Mouse (Mus musculus): ENCODE measurements around the gene Kbtbd12. TPM values are rescaled to one million over a fixed set of nuclear protein-coding genes. Genes with fewer than 3 reads are reported as not detected.
A peak's percentile ranks its signal among the peaks of the same experiment; 100 is the strongest.

Kbtbd12 gene
- total RNA-seq, 2 experiments from 2014 or later, result 26.9 to 32.2 TPM

DNA sequence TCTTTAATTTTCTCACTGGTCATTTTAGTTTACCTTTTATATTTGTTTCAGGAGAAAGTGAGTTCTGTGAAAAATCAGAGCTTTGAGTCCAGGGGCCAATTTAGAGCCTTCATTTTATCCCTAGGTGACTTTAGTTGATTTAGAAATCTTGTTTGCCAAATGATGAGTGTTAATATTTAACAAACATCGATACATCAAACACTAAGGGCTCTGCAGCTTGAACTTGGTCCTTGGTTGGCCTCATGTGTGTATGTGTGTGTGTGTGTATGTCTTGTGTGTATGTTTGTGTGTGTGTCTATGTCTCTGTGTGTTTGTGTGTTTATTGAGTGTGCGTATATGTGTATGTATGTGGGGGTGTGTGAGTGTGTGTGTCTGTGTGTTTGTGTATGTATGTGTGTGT lies 7.9 kb downstream of the Kbtbd12 start:
- ATAC-seq (replicated peaks; ENCODE audit: low FRiP score, poor library complexity, severe bottlenecking), result no peak

DNA sequence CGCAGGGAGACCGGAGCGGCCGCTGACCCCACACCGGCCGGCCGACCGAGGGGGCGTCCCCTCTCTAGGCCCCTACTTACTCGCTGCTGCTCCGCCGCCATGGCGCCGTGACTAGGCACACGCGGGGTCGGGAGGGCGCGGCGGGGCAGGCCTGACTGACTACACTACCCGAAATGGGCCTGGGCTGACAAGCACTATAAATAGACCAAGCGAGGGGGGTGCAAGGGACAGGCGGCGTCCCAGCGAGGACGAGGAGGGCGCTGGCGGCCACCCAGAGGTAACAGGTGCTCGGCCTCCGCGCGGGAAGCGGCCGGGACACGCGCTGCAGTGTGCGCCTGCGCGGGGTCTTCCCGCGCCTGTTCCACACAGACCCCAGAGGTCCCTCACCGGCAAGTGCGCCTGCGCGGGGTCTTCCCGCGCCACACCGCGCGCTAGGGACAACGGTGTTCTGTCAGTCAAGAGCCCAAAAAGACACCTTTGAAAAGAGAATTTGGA lies 10.4 kb downstream of the Kbtbd12 start:
- peak; percentile 92 for ATAC-seq (replicated peaks; ENCODE audit: low FRiP score, poor library complexity, severe bottlenecking)

DNA sequence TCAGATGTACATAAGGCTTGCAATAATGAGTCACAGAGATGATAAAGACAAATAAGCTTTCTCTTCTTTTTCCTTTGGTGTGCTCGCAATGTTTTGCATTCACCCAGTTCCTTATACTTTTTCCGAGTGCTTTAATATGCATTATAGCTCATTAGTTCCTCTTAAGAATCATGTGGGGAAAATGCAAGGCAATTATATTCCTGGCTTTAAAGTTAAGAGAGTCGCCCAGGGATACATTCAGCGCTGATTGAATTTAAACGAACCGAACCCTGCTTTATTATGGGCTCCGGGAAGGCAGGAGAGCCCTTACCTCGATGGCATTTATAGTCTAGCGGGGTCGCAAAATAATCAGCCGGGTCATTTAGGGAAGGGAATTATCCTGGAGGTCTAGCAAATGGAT lies 10.8 kb downstream of the Kbtbd12 start:
- peak; percentile 21; the same call in 1 of the 2 replicates for ATAC-seq (replicated peaks; ENCODE audit: low FRiP score, poor library complexity, severe bottlenecking)

DNA sequence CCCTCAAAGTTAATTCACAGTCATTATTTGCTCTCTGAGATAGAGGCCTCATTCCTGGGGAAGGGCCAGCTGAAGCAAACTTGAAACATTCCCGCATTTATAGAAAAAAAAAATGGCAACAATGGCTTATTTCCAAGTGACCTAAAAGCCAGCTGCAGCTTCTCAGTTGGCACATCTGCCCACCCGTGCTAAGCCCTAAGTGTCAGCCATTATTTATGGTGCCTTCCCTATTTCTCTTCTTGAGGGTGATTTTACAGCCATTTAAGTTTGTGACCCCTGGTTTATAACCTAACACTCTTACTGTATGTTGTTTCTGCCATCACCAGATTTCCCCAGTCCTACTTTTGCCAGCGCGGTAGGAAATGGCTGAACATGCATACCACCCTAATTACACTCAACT lies 11.3 kb downstream of the Kbtbd12 start:
- no peak for ATAC-seq (replicated peaks; ENCODE audit: low FRiP score, poor library complexity, severe bottlenecking)

- ATAC-seq (replicated peaks; ENCODE audit: low FRiP score, poor library complexity, severe bottlenecking), result no peak
Measured at GRCm38 (mm10) chr6:88621816-88622481, 15.8 kb downstream of the Kbtbd12 start.

DNA sequence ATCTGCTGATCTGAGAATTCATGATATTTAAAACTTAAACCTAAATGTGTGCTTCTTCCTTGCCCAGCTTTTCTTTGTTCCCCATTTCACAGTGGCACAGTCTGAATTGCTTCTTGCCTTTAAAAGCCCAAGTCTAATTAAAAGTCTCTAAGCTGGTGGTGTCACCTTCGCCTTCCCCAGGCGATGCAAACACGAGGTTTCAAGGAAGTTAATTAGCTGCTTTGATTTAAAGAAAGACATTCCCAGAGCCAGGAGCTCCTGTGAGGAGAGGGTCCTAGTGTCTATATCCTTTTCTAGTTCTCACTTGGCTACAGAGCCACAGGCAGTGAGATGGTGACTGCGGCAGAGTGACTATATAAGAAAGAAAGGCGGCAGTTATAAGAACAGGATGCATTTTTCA lies 18.2 kb downstream of the Kbtbd12 start:
- ATAC-seq (replicated peaks; ENCODE audit: low FRiP score, poor library complexity, severe bottlenecking), result no peak

GRCm38 (mm10) chr6:88615352-88615751 lies 22.4 kb downstream of the Kbtbd12 start:
- ATAC-seq (replicated peaks; ENCODE audit: low FRiP score, poor library complexity, severe bottlenecking), result no peak

- ATAC-seq (replicated peaks; ENCODE audit: low FRiP score, poor library complexity, severe bottlenecking), result no peak
Measured at GRCm38 (mm10) chr6:88606417-88606816, 31.3 kb downstream of the Kbtbd12 start.

DNA sequence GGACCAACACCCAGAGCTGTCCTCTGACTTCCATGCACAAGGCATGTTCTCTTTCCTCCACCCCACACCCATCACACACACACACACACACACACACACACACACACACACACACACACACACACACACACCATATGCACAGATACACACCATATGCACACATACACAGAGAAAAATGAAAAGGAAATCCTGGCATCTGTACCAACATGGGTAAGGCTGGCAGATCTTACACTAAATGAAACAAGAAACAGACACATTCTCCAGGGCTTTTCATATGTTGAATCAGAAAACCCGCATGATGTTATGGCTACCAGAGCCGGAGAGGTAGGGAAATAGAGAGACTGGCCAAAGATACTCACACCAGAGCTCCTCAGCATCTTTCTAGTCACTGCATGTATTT lies 32.0 kb downstream of the Kbtbd12 start:
- no peak for ATAC-seq (replicated peaks; ENCODE audit: low FRiP score, poor library complexity, severe bottlenecking)

DNA sequence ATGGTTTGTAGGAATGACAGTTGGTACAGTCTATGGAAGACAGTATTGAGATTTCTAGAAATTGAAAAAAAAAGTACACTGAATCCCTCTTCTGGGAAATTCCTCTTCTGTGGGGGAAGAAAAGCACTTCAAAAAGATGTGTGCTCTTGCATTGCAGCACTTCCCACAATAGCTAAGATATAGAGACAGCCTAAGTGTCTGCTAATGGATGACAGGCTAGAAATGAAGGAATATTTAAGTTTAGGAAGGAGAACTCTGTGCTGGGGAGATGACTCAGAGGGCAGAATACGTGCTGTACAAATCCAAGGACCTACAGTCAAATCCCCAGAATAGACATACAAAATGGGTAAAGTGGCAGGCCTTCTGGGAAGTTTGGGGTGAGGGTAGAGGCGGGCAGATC lies 32.5 kb downstream of the Kbtbd12 start:
- ATAC-seq (replicated peaks; ENCODE audit: low FRiP score, poor library complexity, severe bottlenecking), result no peak

DNA sequence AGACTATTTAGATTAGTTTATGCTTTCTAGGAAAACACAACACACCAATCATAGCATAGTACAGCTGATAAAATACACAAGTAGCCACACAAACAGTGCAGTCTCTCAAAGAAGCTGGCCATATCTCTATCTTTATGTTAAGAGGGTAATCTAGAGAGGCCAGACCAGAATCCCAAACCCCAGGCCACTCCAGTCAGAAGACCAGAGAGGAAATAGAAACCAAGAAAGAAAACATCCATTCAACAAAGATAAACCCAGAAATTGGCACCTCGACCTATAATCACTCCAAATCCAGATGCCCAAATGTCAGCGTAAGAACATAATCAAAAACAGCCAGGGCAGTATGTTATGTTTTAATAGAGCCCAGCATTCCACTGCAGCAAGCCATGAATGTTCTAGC lies 41.6 kb downstream of the Kbtbd12 start:
- 0 out of 2 replicates have a peak, but pooled peaks have one; percentile 46 for ATAC-seq (replicated peaks; ENCODE audit: low FRiP score, poor library complexity, severe bottlenecking)

DNA sequence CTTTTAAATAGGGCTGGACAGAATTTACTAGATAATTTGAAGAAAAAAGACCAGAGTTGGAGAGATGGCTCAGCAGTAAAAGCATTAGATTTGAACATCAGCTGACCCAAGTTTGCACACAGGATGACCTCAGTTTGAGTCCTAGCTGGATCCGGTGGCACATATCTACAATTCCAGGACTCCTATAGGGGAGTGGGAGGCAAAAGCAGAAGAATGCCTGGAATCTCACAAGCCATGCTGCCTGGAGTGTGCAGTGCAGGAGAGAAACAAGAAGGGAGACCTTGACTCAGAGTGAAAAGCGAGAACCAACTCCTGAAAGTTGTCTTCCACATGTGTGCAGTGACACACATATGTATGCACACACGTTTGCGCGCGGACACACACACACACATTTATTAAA lies 45.4 kb downstream of the Kbtbd12 start:
- ATAC-seq (replicated peaks; ENCODE audit: low FRiP score, poor library complexity, severe bottlenecking), result no peak

DNA sequence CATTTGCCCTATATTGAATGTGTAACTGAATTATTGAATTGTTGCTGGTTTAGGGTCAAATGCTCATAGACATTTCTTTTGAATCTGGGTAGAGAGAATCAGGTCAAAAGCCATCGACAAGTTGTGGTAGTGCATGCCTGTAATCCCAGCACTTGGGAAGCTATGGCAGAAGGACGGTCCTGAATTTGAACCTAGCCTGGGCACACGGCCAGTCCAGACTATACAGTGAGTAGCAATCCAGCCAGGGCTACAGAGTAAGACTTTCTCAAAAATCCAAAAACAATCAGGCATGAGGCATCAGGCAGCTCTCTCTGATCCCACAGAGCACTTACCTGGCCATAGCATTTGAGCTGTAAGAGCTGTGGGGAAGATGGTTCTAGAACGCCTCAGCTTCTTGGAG lies 47.5 kb downstream of the Kbtbd12 start:
- no peak for ATAC-seq (replicated peaks; ENCODE audit: low FRiP score, poor library complexity, severe bottlenecking)

- ATAC-seq (replicated peaks; ENCODE audit: low FRiP score, poor library complexity, severe bottlenecking), result no peak
Measured at GRCm38 (mm10) chr6:88589517-88589916, 48.2 kb downstream of the Kbtbd12 start.

- no peak for ATAC-seq (replicated peaks; ENCODE audit: low FRiP score, poor library complexity, severe bottlenecking)
Measured at GRCm38 (mm10) chr6:88588581-88589256, 49.0 kb downstream of the Kbtbd12 start.

- no peak for ATAC-seq (replicated peaks; ENCODE audit: low FRiP score, poor library complexity, severe bottlenecking)
Measured at GRCm38 (mm10) chr6:88587091-88587490, 50.7 kb downstream of the Kbtbd12 start.

DNA sequence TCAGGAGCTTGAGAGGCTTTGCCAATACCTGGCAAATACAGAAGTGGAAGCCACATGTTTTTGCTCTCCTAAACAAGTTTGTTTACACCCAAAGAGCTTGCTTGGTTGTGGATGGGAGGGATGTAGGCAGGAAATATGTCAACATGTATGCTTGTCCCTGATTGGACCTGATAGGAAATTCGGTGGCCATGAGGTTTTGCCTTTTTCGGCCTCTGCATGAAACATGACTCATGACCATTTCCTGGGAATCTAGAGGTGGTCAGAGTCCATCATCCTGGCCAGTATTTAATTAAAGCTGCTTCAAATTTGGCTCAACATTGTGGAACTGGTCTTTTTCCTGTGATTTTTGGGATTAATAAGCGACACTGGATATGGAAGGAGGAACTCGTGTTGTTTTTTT lies 53.8 kb downstream of the Kbtbd12 start:
- ATAC-seq (replicated peaks; ENCODE audit: low FRiP score, poor library complexity, severe bottlenecking), result no peak

- ATAC-seq (replicated peaks; ENCODE audit: low FRiP score, poor library complexity, severe bottlenecking), result no peak
Measured at GRCm38 (mm10) chr6:88576495-88576894, 61.3 kb downstream of the Kbtbd12 start.

DNA sequence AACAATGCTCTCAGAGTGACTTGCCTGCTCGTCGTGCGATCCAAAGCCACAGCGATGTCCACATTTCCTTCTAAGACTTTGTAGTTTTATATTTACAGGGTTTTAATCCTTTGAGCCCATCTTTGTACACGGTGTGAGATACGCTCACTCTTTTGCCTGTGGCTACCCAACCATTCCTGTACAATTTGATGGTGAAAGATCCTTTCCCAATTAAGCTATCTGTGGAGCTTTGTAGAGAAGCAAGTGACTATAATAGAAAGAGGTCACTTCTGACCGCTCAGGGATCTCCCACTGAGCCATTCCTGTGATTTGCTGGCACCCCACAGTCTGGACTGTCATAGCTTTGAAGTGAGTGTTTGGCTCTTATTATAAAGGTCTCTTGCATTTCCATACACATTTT lies 71.1 kb downstream of the Kbtbd12 start:
- no peak for ATAC-seq (replicated peaks; ENCODE audit: low FRiP score, poor library complexity, severe bottlenecking)

- no peak; the same call in 1 of the 2 replicates for ATAC-seq (replicated peaks; ENCODE audit: low FRiP score, poor library complexity, severe bottlenecking)
Measured at GRCm38 (mm10) chr6:88565033-88565432, 72.7 kb downstream of the Kbtbd12 start.

- ATAC-seq (replicated peaks; ENCODE audit: low FRiP score, poor library complexity, severe bottlenecking), result no peak
Measured at GRCm38 (mm10) chr6:88560156-88560555, 77.6 kb downstream of the Kbtbd12 start.
